Mouse (Mus musculus) limb, embryonic 14.5 days (tissue): ENCODE measurements around the gene Slc23a2. TPM values are rescaled to one million over a fixed set of nuclear protein-coding genes. Genes with fewer than 3 reads are reported as not detected.

Experiments
- ATAC-seq: fragments of 200-750 bp; cut with Nextera tagmentation; 2 replicates; pipeline ENCODE4 v1.8.0; 2017; ENCODE audit warnings: low read depth, moderate number of reproducible peaks, moderate TSS enrichment; ENCODE audit not compliant: low FRiP score
- DNase-seq: peaks from one replicate; pipeline ENCODE4 v3.0.0-alpha.2; 2015; ENCODE audit warnings: low spot score
- H3K27ac ChIP-seq: fragments of 300-500 bp; sonication (generic); replicated peaks from 2 replicates; pipeline ENCODE4 v1.5.1; 2014; ENCODE audit warnings: low read depth, mild to moderate bottlenecking, low read length, moderate library complexity, mixed read lengths
- H3K27me3 ChIP-seq: fragments of 300-500 bp; sonication (generic); 2 replicates; pipeline ENCODE4 v1.6.1; 2014; ENCODE audit warnings: low read length, mixed read lengths; ENCODE audit not compliant: control insufficient read depth, insufficient read depth
- H3K36me3 ChIP-seq: fragments of 300-500 bp; sonication (generic); 2 replicates; pipeline ENCODE4 v1.6.1; 2014; ENCODE audit warnings: mild to moderate bottlenecking, low read length, moderate library complexity, mixed read lengths; ENCODE audit not compliant: control insufficient read depth, insufficient read depth
- H3K4me1 ChIP-seq: fragments of 300-500 bp; sonication (generic); 2 replicates; pipeline ENCODE4 v1.6.1; 2014; ENCODE audit warnings: antibody characterized with exemption, low read length, mixed read lengths; ENCODE audit not compliant: control insufficient read depth, insufficient read depth
- H3K4me2 ChIP-seq: fragments of 300-500 bp; sonication (generic); replicated peaks from 2 replicates; pipeline ENCODE4 v1.6.1; 2014; ENCODE audit warnings: low read depth, mild to moderate bottlenecking, low read length, moderate library complexity; ENCODE audit not compliant: severe bottlenecking
- H3K4me3 ChIP-seq: fragments of 300-500 bp; sonication (generic); replicated peaks from 2 replicates; pipeline ENCODE4 v1.5.1; 2014; ENCODE audit warnings: low read length
- H3K9ac ChIP-seq: fragments of 300-500 bp; sonication (generic); 2 replicates; pipeline ENCODE4 v1.6.1; 2014; ENCODE audit warnings: mild to moderate bottlenecking, low read depth, low read length, moderate library complexity; ENCODE audit not compliant: severe bottlenecking
- H3K9me3 ChIP-seq: fragments of 300-500 bp; sonication (generic); 2 replicates; pipeline ENCODE4 v1.6.1; 2016; ENCODE audit warnings: low read length; ENCODE audit not compliant: control insufficient read depth
- POLR2A ChIP-seq: fragments of 200-500 bp; IDR thresholded peaks from 2 replicates; pipeline ENCODE4 v1.8.0; 2012; ENCODE audit warnings: inconsistent platforms, mild to moderate bottlenecking, moderate library complexity, borderline replicate concordance; ENCODE audit not compliant: insufficient read depth, insufficient read length; ENCODE audit errors: extremely low read depth
- WGBS: fragments of 180-500 bp; shearing (Covaris S2); extraction: QIAGEN DNeasy Blood & Tissue Kit; methylation state at CpG from one replicate; pipeline ENCODE4 v1.1.7; 2014; 5-methylcytosine and 5-hydroxymethylcytosine counted together
- polyA plus RNA-seq, 2 experiments: library from polyadenylated mRNA; depleted of rRNA in 1 of 2; stranded (reverse) in 1 of 2; unstranded in 1 of 2; fragments of >200 nt; fragmentation: Nextera tagmentation in 1 of 2; extraction: Ambion mirVana in 1 of 2; gene quantifications; 2 replicates each; pipeline versions ENCODE4 v1.2.1 to v1.2.3; 2012 to 2014

Gene Slc23a2
- polyA plus RNA-seq, 2 experiments, result 15.6 to 17.6 TPM

- no peak overlapping the region for H3K4me2 ChIP-seq
- WGBS, result 58% methylated on average over 7 of the region's 7 CpGs
Measured at GRCm38 (mm10) chr2:132020420-132020819, 124.5 kb downstream of the Slc23a2 start.

GRCm38 (mm10) chr2:132019372-132019811 lies 125.5 kb downstream of the Slc23a2 start:
- Histone ChIP-seq H3K27ac (no peak overlapping the region), H3K4me3 (no peak overlapping the region), H3K9ac (no peak overlapping the region), H3K4me1 (no peaks in the 10 kb centered on the region), H3K36me3 (no peaks in the 10 kb centered on the region), H3K9me3 (no peaks in the 10 kb centered on the region), H3K27me3 (no peaks in the 10 kb centered on the region), H3K4me2 (no peak overlapping the region)
- 73% methylated on average over 3 of the region's 3 CpGs for WGBS
- no peak for DNase-seq
- TF ChIP-seq POLR2A, result no peak
- ATAC-seq, result no peak

More at GRCm38 (mm10) chr2:132020420-132020819, 124.5 kb downstream of the Slc23a2 start:
- Histone ChIP-seq H3K4me1 (no peaks in the 10 kb centered on the region), H3K27me3 (no peaks in the 10 kb centered on the region), H3K27ac (0 out of 2 replicates have a peak overlapping the region, but pooled peaks have one; percentile 16), H3K4me3 (no peak overlapping the region), H3K36me3 (no peaks in the 10 kb centered on the region), H3K9ac (no peak overlapping the region), H3K9me3 (no peaks in the 10 kb centered on the region)
- ATAC-seq (no peak), DNase-seq (no peak)
- no peak for TF ChIP-seq POLR2A

GRCm38 (mm10) chr2:132018156-132018555 lies 126.8 kb downstream of the Slc23a2 start:
- ATAC-seq (no peak), DNase-seq (no peak)
- 73% methylated on average over 4 of the region's 4 CpGs for WGBS
- Histone ChIP-seq H3K27ac (no peak overlapping the region), H3K9ac (no peak overlapping the region), H3K4me1 (no peaks in the 10 kb centered on the region), H3K27me3 (no peaks in the 10 kb centered on the region), H3K4me2 (no peak overlapping the region), H3K36me3 (no peaks in the 10 kb centered on the region), H3K9me3 (no peaks in the 10 kb centered on the region), H3K4me3 (no peak overlapping the region)
- no peak for TF ChIP-seq POLR2A

- no peak for TF ChIP-seq POLR2A
- DNase-seq (no peak), ATAC-seq (no peak)
- Histone ChIP-seq H3K4me3 (no peak overlapping the region), H3K36me3 (no peaks in the 10 kb centered on the region), H3K9ac (no peak overlapping the region), H3K4me1 (no peaks in the 10 kb centered on the region), H3K27ac (no peak overlapping the region), H3K9me3 (no peaks in the 10 kb centered on the region), H3K27me3 (no peaks in the 10 kb centered on the region), H3K4me2 (no peak overlapping the region)
- WGBS, result 29% methylated on average over 7 of the region's 7 CpGs
Measured at GRCm38 (mm10) chr2:132017611-132018010, 127.3 kb downstream of the Slc23a2 start.

- no peak for DNase-seq
- ATAC-seq, result no peak
- no peak for TF ChIP-seq POLR2A
- Histone ChIP-seq H3K27ac (no peak overlapping the region), H3K9me3 (no peaks in the 10 kb centered on the region), H3K4me3 (no peak overlapping the region), H3K27me3 (no peaks in the 10 kb centered on the region), H3K4me2 (no peak overlapping the region), H3K4me1 (no peaks in the 10 kb centered on the region), H3K36me3 (no peaks in the 10 kb centered on the region), H3K9ac (no peak overlapping the region)
- WGBS, result 94% methylated on average over 1 of the region's 1 CpGs
Measured at GRCm38 (mm10) chr2:132016034-132016433, 128.9 kb downstream of the Slc23a2 start.

- Histone ChIP-seq H3K9me3 (no peaks in the 10 kb centered on the region), H3K27ac (no peak overlapping the region), H3K4me3 (no peak overlapping the region), H3K36me3 (no peaks in the 10 kb centered on the region), H3K4me1 (peaks cover under 1% of the 10 kb centered on the region; the same call in 1 of the 2 replicates), H3K9ac (no peak overlapping the region), H3K4me2 (no peak overlapping the region), H3K27me3 (no peaks in the 10 kb centered on the region)
- DNase-seq, result no peak
- ATAC-seq, result no peak
- TF ChIP-seq POLR2A, result no peak
- 77% methylated on average over 4 of the region's 4 CpGs for WGBS
Measured at GRCm38 (mm10) chr2:132013152-132013551, 131.8 kb downstream of the Slc23a2 start.
